Mouse (Mus musculus) liver, embryonic 12.5 days (tissue): ENCODE data around the gene Col19a1. TPM values are rescaled to one million over a fixed set of nuclear protein-coding genes. Genes with fewer than 3 reads are reported as not detected.
"Not testable (repeated sequence)": the region's sequence is repeated elsewhere in the genome, so short reads cannot be mapped to it uniquely, and the experiment has no call there.

Experiments
- ATAC-seq: fragments of 200-750 bp; cut with Nextera tagmentation; 2 replicates; pipeline ENCODE4 v1.8.0; 2017; ENCODE audit warnings: moderate number of reproducible peaks, mild to moderate bottlenecking, moderate library complexity
- H3K27ac ChIP-seq: fragments of 300-500 bp; sonication (generic); 2 replicates; pipeline ENCODE4 v1.5.1; 2016; ENCODE audit warnings: mild to moderate bottlenecking
- H3K27me3 ChIP-seq: fragments of 300-500 bp; sonication (generic); replicated peaks from 2 replicates; pipeline ENCODE4 v1.6.1; 2016; ENCODE audit warnings: mild to moderate bottlenecking, moderate library complexity
- H3K36me3 ChIP-seq: fragments of 300-500 bp; sonication (generic); 2 replicates; pipeline ENCODE4 v1.6.1; 2016; ENCODE audit warnings: mild to moderate bottlenecking, moderate library complexity
- H3K4me1 ChIP-seq: fragments of 300-500 bp; sonication (generic); 2 replicates; pipeline ENCODE4 v1.6.1; 2016
- H3K4me2 ChIP-seq: fragments of 300-500 bp; sonication (generic); 2 replicates; pipeline ENCODE4 v1.6.1; 2016; ENCODE audit warnings: mild to moderate bottlenecking, moderate library complexity
- H3K4me3 ChIP-seq: fragments of 300-500 bp; sonication (generic); 2 replicates; pipeline ENCODE4 v1.5.1; 2016; ENCODE audit warnings: mild to moderate bottlenecking, moderate library complexity
- H3K9ac ChIP-seq: fragments of 300-500 bp; sonication (generic); 2 replicates; pipeline ENCODE4 v1.6.1; 2016; ENCODE audit warnings: mild to moderate bottlenecking, moderate library complexity
- H3K9me3 ChIP-seq: fragments of 300-500 bp; sonication (generic); replicated peaks from 2 replicates; pipeline ENCODE4 v1.6.1; 2016; ENCODE audit warnings: mild to moderate bottlenecking, moderate library complexity
- WGBS: fragments of 180-500 bp; shearing (Covaris S2); methylation state at CpG from one replicate; pipeline ENCODE4 v1.1.7; 2016; ENCODE audit not compliant: insufficient replicate concordance; 5-methylcytosine and 5-hydroxymethylcytosine counted together
- polyA plus RNA-seq: library from polyadenylated mRNA; unstranded; fragments of >200 nt; fragmentation: Nextera tagmentation; extraction: Ambion mirVana; gene quantifications from 2 replicates; pipeline ENCODE4 v1.2.1, GENCODE M21; 2016

The Col19a1 gene
- 0.02 TPM in 1 of 2 replicates, not detected in the other for polyA plus RNA-seq

- H3K27me3 ChIP-seq: peaks cover 29% of the 10 kb centered on the region
Observed at GRCm38 (mm10) chr1:24587141-24587541, at the start of gene Col19a1. Gene Col19a1, minus strand, starts transcription at chr1:24587472.

GRCm38 (mm10) chr1:24633553-24634132 lies 46.4 kb upstream of the Col19a1 start:
- Histone ChIP-seq H3K4me1 (no peaks in the 10 kb centered on the region), H3K9me3 (no peaks in the 10 kb centered on the region), H3K4me2 (no peak overlapping the region), H3K36me3 (no peaks in the 10 kb centered on the region), H3K27me3 (no peaks in the 10 kb centered on the region), H3K27ac (no peak overlapping the region), H3K4me3 (no peak overlapping the region), H3K9ac (no peak overlapping the region)
- 34% methylated on average over 14 of the region's 14 CpGs for WGBS
- ATAC-seq: no peak

More at GRCm38 (mm10) chr1:24587141-24587541, at the start of gene Col19a1:
- Histone ChIP-seq H3K9me3 (no peaks in the 10 kb centered on the region), H3K4me2 (peak within 1 kb of the TSS; percentile 60), H3K9ac (no peak within 1 kb of the TSS), H3K36me3 (no peaks in the 10 kb centered on the region), H3K4me3 (peak within 1 kb of the TSS; percentile 32), H3K4me1 (no peaks in the 10 kb centered on the region), H3K27ac (no peak within 1 kb of the TSS)
- WGBS: 4% methylated on average over 22 of the region's 22 CpGs
- no peak for ATAC-seq

GRCm38 (mm10) chr1:24612556-24612955 lies 25.3 kb upstream of the Col19a1 start:
- not testable (repeated sequence) for H3K36me3 ChIP-seq, H3K9ac ChIP-seq, H3K27me3 ChIP-seq, H3K4me3 ChIP-seq, H3K27ac ChIP-seq, H3K9me3 ChIP-seq, H3K4me1 ChIP-seq, ATAC-seq, H3K4me2 ChIP-seq
- WGBS: under 1% methylated on average over 1 of the region's 2 CpGs

GRCm38 (mm10) chr1:24595096-24595495 lies 7.8 kb upstream of the Col19a1 start:
- ATAC-seq: no peak
- H3K4me1 ChIP-seq: no peaks in the 10 kb centered on the region
- H3K4me3 ChIP-seq: no peak overlapping the region
- no peaks in the 10 kb centered on the region for H3K36me3 ChIP-seq
- H3K9me3 ChIP-seq: no peaks in the 10 kb centered on the region
- 84% methylated on average over 19 of the region's 19 CpGs for WGBS
- H3K9ac ChIP-seq: no peak overlapping the region
- no peak overlapping the region for H3K4me2 ChIP-seq
- H3K27me3 ChIP-seq: no peaks in the 10 kb centered on the region
- H3K27ac ChIP-seq: no peak overlapping the region

- ATAC-seq: no peak
- Histone ChIP-seq H3K4me2 (peak overlapping the region; percentile 60), H3K9ac (no peak overlapping the region), H3K9me3 (no peaks in the 10 kb centered on the region), H3K27me3 (peaks cover 29% of the 10 kb centered on the region), H3K27ac (no peak overlapping the region), H3K36me3 (no peaks in the 10 kb centered on the region), H3K4me3 (peak overlapping the region; percentile 32), H3K4me1 (no peaks in the 10 kb centered on the region)
- WGBS: 1% methylated on average over 72 of the region's 72 CpGs
Observed at GRCm38 (mm10) chr1:24586370-24587140, 717 bp downstream of the Col19a1 start.

- ATAC-seq: no peak
- H3K4me3 ChIP-seq: no peak overlapping the region
- H3K4me1 ChIP-seq: no peaks in the 10 kb centered on the region
- no peaks in the 10 kb centered on the region for H3K36me3 ChIP-seq
- H3K27ac ChIP-seq: no peak overlapping the region
- H3K27me3 ChIP-seq: no peaks in the 10 kb centered on the region
- 44% methylated on average over 8 of the region's 8 CpGs for WGBS
- no peak overlapping the region for H3K9ac ChIP-seq
- no peaks in the 10 kb centered on the region for H3K9me3 ChIP-seq
- no peak overlapping the region for H3K4me2 ChIP-seq
Observed at GRCm38 (mm10) chr1:24572602-24573001, 14.7 kb downstream of the Col19a1 start.

- Histone ChIP-seq H3K9ac (no peak overlapping the region), H3K9me3 (no peaks in the 10 kb centered on the region), H3K36me3 (no peaks in the 10 kb centered on the region), H3K27me3 (no peaks in the 10 kb centered on the region), H3K4me1 (no peaks in the 10 kb centered on the region), H3K4me3 (no peak overlapping the region), H3K27ac (no peak overlapping the region), H3K4me2 (no peak overlapping the region)
- WGBS: 44% methylated on average over 2 of the region's 2 CpGs
- no peak for ATAC-seq
Observed at GRCm38 (mm10) chr1:24564113-24564512, 23.2 kb downstream of the Col19a1 start.

GRCm38 (mm10) chr1:24558005-24558404 lies 29.3 kb downstream of the Col19a1 start:
- WGBS: 56% methylated on average over 10 of the region's 10 CpGs
- H3K36me3 ChIP-seq: no peaks in the 10 kb centered on the region
- no peak for ATAC-seq
- H3K9ac ChIP-seq: no peak overlapping the region
- H3K27me3 ChIP-seq: no peaks in the 10 kb centered on the region
- H3K9me3 ChIP-seq: no peaks in the 10 kb centered on the region
- no peak overlapping the region for H3K4me2 ChIP-seq
- no peaks in the 10 kb centered on the region for H3K4me1 ChIP-seq
- no peak overlapping the region for H3K4me3 ChIP-seq
- H3K27ac ChIP-seq: no peak overlapping the region

GRCm38 (mm10) chr1:24553462-24553861 lies 33.8 kb downstream of the Col19a1 start:
- Histone ChIP-seq H3K4me3 (no peak overlapping the region), H3K27ac (no peak overlapping the region), H3K4me1 (no peaks in the 10 kb centered on the region), H3K9me3 (no peaks in the 10 kb centered on the region), H3K4me2 (no peak overlapping the region), H3K9ac (no peak overlapping the region), H3K27me3 (no peaks in the 10 kb centered on the region), H3K36me3 (no peaks in the 10 kb centered on the region)
- ATAC-seq: no peak
- WGBS: 53% methylated on average over 4 of the region's 4 CpGs

- no peaks in the 10 kb centered on the region for H3K27me3 ChIP-seq
- no peaks in the 10 kb centered on the region for H3K9me3 ChIP-seq
- no peak overlapping the region for H3K27ac ChIP-seq
- H3K9ac ChIP-seq: no peak overlapping the region
- no peak for ATAC-seq
- no peaks in the 10 kb centered on the region for H3K36me3 ChIP-seq
- no peaks in the 10 kb centered on the region for H3K4me1 ChIP-seq
- WGBS: 50% methylated on average over 18 of the region's 18 CpGs
- no peak overlapping the region for H3K4me3 ChIP-seq
- no peak overlapping the region for H3K4me2 ChIP-seq
Observed at GRCm38 (mm10) chr1:24550560-24551280, 36.6 kb downstream of the Col19a1 start.

- H3K4me2 ChIP-seq: no peak overlapping the region
- H3K9ac ChIP-seq: no peak overlapping the region
- no peak overlapping the region for H3K4me3 ChIP-seq
- no peaks in the 10 kb centered on the region for H3K36me3 ChIP-seq
- 49% methylated on average over 10 of the region's 10 CpGs for WGBS
- no peaks in the 10 kb centered on the region for H3K27me3 ChIP-seq
- no peak for ATAC-seq
- H3K4me1 ChIP-seq: no peaks in the 10 kb centered on the region
- H3K9me3 ChIP-seq: no peaks in the 10 kb centered on the region
- H3K27ac ChIP-seq: no peak overlapping the region
Observed at GRCm38 (mm10) chr1:24550031-24550430, 37.2 kb downstream of the Col19a1 start.

- ATAC-seq: no peak
- no peaks in the 10 kb centered on the region for H3K27me3 ChIP-seq
- 63% methylated on average over 8 of the region's 8 CpGs for WGBS
Observed at GRCm38 (mm10) chr1:24549050-24549449, 38.2 kb downstream of the Col19a1 start.

More at GRCm38 (mm10) chr1:24549050-24549449, 38.2 kb downstream of the Col19a1 start:
- Histone ChIP-seq H3K9me3 (no peaks in the 10 kb centered on the region), H3K27ac (no peak overlapping the region), H3K4me2 (no peak overlapping the region), H3K4me3 (no peak overlapping the region), H3K4me1 (no peaks in the 10 kb centered on the region), H3K9ac (no peak overlapping the region), H3K36me3 (no peaks in the 10 kb centered on the region)
